In the genomic region with DNA sequence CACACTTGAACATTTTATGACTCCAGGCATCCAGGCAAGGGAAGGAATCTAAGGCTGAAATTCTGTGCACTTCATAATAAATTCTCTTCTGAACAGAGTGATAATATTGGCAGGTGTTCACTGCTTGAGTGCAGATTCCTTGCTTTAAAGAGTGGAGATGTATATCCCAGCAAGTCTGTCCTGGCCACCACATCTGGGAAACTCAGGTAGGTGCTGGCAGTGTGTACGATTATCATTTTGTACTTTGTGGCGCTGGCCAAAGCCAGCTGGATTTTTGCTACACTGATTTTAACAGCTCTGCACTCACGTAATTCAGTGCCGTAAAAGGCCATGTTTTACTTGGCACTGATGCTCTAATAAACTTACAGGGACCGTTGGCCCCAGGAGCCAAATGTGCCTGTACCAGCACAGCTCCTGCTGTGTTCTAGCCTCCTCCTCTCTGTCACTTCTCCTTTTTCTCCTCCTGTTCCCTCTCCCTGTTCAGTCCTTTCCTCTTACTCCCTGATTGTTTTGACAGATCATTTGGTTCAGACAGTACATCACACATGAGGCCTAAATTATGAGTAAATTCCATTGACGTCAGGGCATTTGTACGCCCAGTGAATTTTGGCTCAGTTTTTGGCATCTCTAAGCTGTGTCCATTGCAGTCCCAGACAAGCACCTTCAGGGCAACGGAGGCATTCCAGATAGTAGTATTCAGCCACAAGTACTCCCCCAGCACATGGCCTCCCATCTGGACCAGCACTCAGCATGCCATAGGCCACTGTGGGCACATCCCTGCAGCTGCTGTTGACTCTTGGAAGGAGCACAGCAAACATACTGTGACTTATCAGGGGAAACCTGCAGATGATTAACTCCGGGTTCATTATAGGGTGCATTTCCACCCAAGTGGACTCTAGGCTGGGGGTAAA, we compare ENCODE assay signal across 8 mouse cellular contexts. TPM values are rescaled to one million over a fixed set of nuclear protein-coding genes. Genes with fewer than 3 reads are reported as not detected.
DNase-seq lines count a peak whose midpoint lies in the region; ATAC-seq and TF ChIP-seq lines count a peak whose summit lies in the region.
"Had no signal": no experiment of that assay in that cellular context is flagged by ENCODE, and none has a peak within 500 bp of the region (broad histone marks: within the 10 kb centered on the region; RNA-seq: fewer than 3 reads in every experiment).

No protein-coding gene starts in this region.

- peak; percentile 80 for ATAC-seq in lung, embryonic 14.5 days (ENCODE audit: insufficient read depth)
- peak; percentile 79 for ATAC-seq in limb, embryonic 12.5 days (ENCODE audit: insufficient number of reproducible peaks, insufficient read depth, low FRiP score, low TSS enrichment, low read depth)
- peak; percentile 95 for ATAC-seq in stomach, postnatal 0 days (ENCODE audit: low FRiP score, low TSS enrichment)

- H3K4me3 ChIP-seq in lung, embryonic 14.5 days (ENCODE audit: low read depth, low read length) = no peak overlapping the region
- no peak overlapping the region for H3K4me3 ChIP-seq in limb, embryonic 12.5 days (replicated peaks)
- H3K4me3 ChIP-seq in stomach, postnatal 0 days (ENCODE audit: low read depth, low read length) = no peak overlapping the region
- H3K4me3 ChIP-seq in thymus, adult 2 months (ENCODE audit: control insufficient read depth, insufficient read depth, low read length) = no peak overlapping the region

- H3K4me2 ChIP-seq in lung, embryonic 14.5 days = no peak overlapping the region
- H3K4me2 ChIP-seq in limb, embryonic 12.5 days = peak overlapping the region; percentile 24; the same call in 1 of the 2 replicates
- no peak overlapping the region for H3K4me2 ChIP-seq in stomach, postnatal 0 days (replicated peaks; ENCODE audit: low read depth)
- H3K4me2 ChIP-seq: hindbrain, embryonic 14.5 days had no signal

- no peak for TF ChIP-seq EP300 in stomach, postnatal 0 days (optimal IDR thresholded peaks at IDR 0.05)

- WGBS in lung, embryonic 14.5 days = 38% methylated on average over 9 of the region's 9 CpGs
- WGBS in limb, embryonic 12.5 days = 33% methylated on average over 9 of the region's 9 CpGs
- 42% methylated on average over 9 of the region's 9 CpGs for WGBS in stomach, postnatal 0 days
- WGBS in thymus, adult 2 months = 88% methylated on average over 9 of the region's 9 CpGs

- intact Hi-C loops in heart, postnatal 10 days (cut with DNase I) = no loop called here

- DNase-seq in lung, embryonic 14.5 days = peak; percentile 33
- DNase-seq in lung, postnatal 14 days = no peak
- peak; percentile 25 to 28 for DNase-seq in heart, postnatal 10 days
- peak; percentile 74 for DNase-seq in stomach, postnatal 0 days (ENCODE audit: low spot score)
- DNase-seq in thymus, adult 2 months = no peak
- DNase-seq in right cerebral cortex, adult 18-20 months = no peak

- no peaks in the 10 kb centered on the region for H3K36me3 ChIP-seq in lung, embryonic 14.5 days (ENCODE audit: insufficient read depth)
- H3K36me3 ChIP-seq in limb, embryonic 12.5 days = no peaks in the 10 kb centered on the region
- H3K36me3 ChIP-seq in stomach, postnatal 0 days (ENCODE audit: control insufficient read depth, insufficient read depth, low read length) = no peaks in the 10 kb centered on the region
- H3K36me3 ChIP-seq in thymus, adult 2 months (ENCODE audit: control insufficient read depth, insufficient read depth, low read length) = no peaks in the 10 kb centered on the region

- no peaks in the 10 kb centered on the region for H3K9me3 ChIP-seq in lung, embryonic 14.5 days (ENCODE audit: low read depth, low read length)
- H3K9me3 ChIP-seq in limb, embryonic 12.5 days = no peaks in the 10 kb centered on the region
- H3K9me3 ChIP-seq in stomach, postnatal 0 days (ENCODE audit: control insufficient read depth, low read length) = no peaks in the 10 kb centered on the region

- TF ChIP-seq POLR2A in thymus, adult 2 months (IDR thresholded peaks at IDR 0.05; ENCODE audit: control insufficient read depth, extremely low read depth, insufficient read depth, low read length, poor library complexity) = no peak

- peak overlapping the region; percentile 32; the same call in 1 of the 2 replicates for H3K27ac ChIP-seq in lung, embryonic 14.5 days (ENCODE audit: low read depth)
- H3K27ac ChIP-seq in limb, embryonic 12.5 days = peak overlapping the region; percentile 76
- peak overlapping the region; percentile 1 for H3K27ac ChIP-seq in stomach, postnatal 0 days (replicated peaks)
- no peak overlapping the region for H3K27ac ChIP-seq in thymus, adult 2 months (ENCODE audit: control insufficient read depth, insufficient read depth, low read length)
- H3K27ac ChIP-seq: hindbrain, embryonic 14.5 days had no signal

- TF ChIP-seq CTCF in lung, embryonic 14.5 days (IDR thresholded peaks at IDR 0.05; ENCODE audit: low read depth) = no peak
- TF ChIP-seq CTCF in stomach, postnatal 0 days (IDR thresholded peaks at IDR 0.05; ENCODE audit: low read depth) = no peak
- TF ChIP-seq CTCF in thymus, adult 2 months (IDR thresholded peaks at IDR 0.05; ENCODE audit: borderline replicate concordance, control insufficient read depth, extremely low read depth, insufficient read depth, low read length, poor library complexity) = no peak

- H3K27me3 ChIP-seq in lung, embryonic 14.5 days (ENCODE audit: insufficient read depth, low read length) = no peaks in the 10 kb centered on the region
- no peaks in the 10 kb centered on the region for H3K27me3 ChIP-seq in limb, embryonic 12.5 days
- H3K27me3 ChIP-seq in stomach, postnatal 0 days (ENCODE audit: control insufficient read depth, insufficient read depth, low read length) = no peaks in the 10 kb centered on the region
- H3K27me3 ChIP-seq in thymus, adult 2 months (ENCODE audit: control insufficient read depth, insufficient read depth, low read length) = no peaks in the 10 kb centered on the region

- no peaks in the 10 kb centered on the region for H3K4me1 ChIP-seq in lung, embryonic 14.5 days (ENCODE audit: insufficient read depth)
- peaks cover 17% of the 10 kb centered on the region for H3K4me1 ChIP-seq in limb, embryonic 12.5 days (replicated peaks)
- H3K4me1 ChIP-seq in stomach, postnatal 0 days (replicated peaks; ENCODE audit: control insufficient read depth, insufficient read depth) = no peaks in the 10 kb centered on the region
- peaks cover 5% of the 10 kb centered on the region for H3K4me1 ChIP-seq in thymus, adult 2 months (replicated peaks; ENCODE audit: control insufficient read depth, insufficient read depth, low read length)

- no peak overlapping the region for H3K9ac ChIP-seq in lung, embryonic 14.5 days
- no peak overlapping the region for H3K9ac ChIP-seq in limb, embryonic 12.5 days (replicated peaks)
- H3K9ac ChIP-seq in stomach, postnatal 0 days (ENCODE audit: low read length) = no peak overlapping the region
- H3K9ac ChIP-seq: hindbrain, embryonic 14.5 days had no signal

RNA-seq across cellular contexts. Expression of gene Psma1, which starts 46.9 kb away (rescaled TPM):
- 424 and 430 TPM in 2 replicates for polyA plus RNA-seq in lung, embryonic 14.5 days (2014; fragmentation: Nextera tagmentation; extraction: Ambion mirVana)
- 100 to 1,000 TPM; 143 to 147 TPM for total RNA-seq in heart, postnatal 10 days (2021)
- polyA plus RNA-seq in limb, embryonic 12.5 days (2016; fragmentation: Nextera tagmentation; extraction: Ambion mirVana) = 412 and 430 TPM in 2 replicates
- polyA plus RNA-seq in stomach, postnatal 0 days (2015; fragmentation: Nextera tagmentation; extraction: Ambion mirVana) = 242 and 249 TPM in 2 replicates
- polyA plus RNA-seq in thymus, adult 2 months (2012; rRNA removed) = 112 and 133 TPM in 2 replicates

Comparison
In these comparisons a context has a peak if more than half of its experiments do, and no peak if none do; other contexts are left out.
1. DNase-seq: peak in lung, embryonic 14.5 days (single experiment), heart, postnatal 10 days (2 of 2) and stomach, postnatal 0 days (single experiment); none in lung, postnatal 14 days (single experiment), thymus, adult 2 months (single experiment) and right cerebral cortex, adult 18-20 months (single experiment).
2. Peak in every context shown above with its lines, with median percentiles within 50 percentile points of each other: ATAC-seq.